Mouse (Mus musculus) stomach, postnatal 0 days (tissue): ENCODE data around the gene Caly. TPM values are rescaled to one million over a fixed set of nuclear protein-coding genes. Genes with fewer than 3 reads are reported as not detected.

Experiments used
- ATAC-seq: fragments of 200-750 bp; cut with Nextera tagmentation; 2 replicates; pipeline ENCODE4 v1.8.0; 2017; ENCODE audit not compliant: low FRiP score, low TSS enrichment
- DNase-seq: peaks from one replicate; pipeline ENCODE4 v3.0.0-alpha.2; 2016; ENCODE audit warnings: low spot score
- H3K27ac ChIP-seq: fragments of 300-500 bp; sonication (generic); replicated peaks from 2 replicates; pipeline ENCODE4 v1.5.1; 2014; ENCODE audit warnings: mild to moderate bottlenecking, control low read depth
- H3K27me3 ChIP-seq: fragments of 300-500 bp; sonication (generic); 2 replicates; pipeline ENCODE4 v1.6.1; 2014; ENCODE audit warnings: low read length; ENCODE audit not compliant: control insufficient read depth, insufficient read depth
- H3K36me3 ChIP-seq: fragments of 300-500 bp; sonication (generic); 2 replicates; pipeline ENCODE4 v1.6.1; 2014; ENCODE audit warnings: low read length, mixed read lengths; ENCODE audit not compliant: control insufficient read depth, insufficient read depth
- H3K4me1 ChIP-seq: fragments of 300-500 bp; sonication (generic); replicated peaks from 2 replicates; pipeline ENCODE4 v1.6.1; 2014; ENCODE audit warnings: antibody characterized with exemption; ENCODE audit not compliant: control insufficient read depth, insufficient read depth
- H3K4me2 ChIP-seq: fragments of 300-500 bp; sonication (generic); replicated peaks from 2 replicates; pipeline ENCODE4 v1.6.1; 2014; ENCODE audit warnings: low read depth, mild to moderate bottlenecking, control low read depth, moderate library complexity
- H3K4me3 ChIP-seq: fragments of 300-500 bp; sonication (generic); 2 replicates; pipeline ENCODE4 v1.5.1; 2014; ENCODE audit warnings: low read depth, low read length, control low read depth
- H3K9ac ChIP-seq: fragments of 300-500 bp; sonication (generic); 2 replicates; pipeline ENCODE4 v1.6.1; 2014; ENCODE audit warnings: mild to moderate bottlenecking, low read length, control low read depth, mixed read lengths
- H3K9me3 ChIP-seq: fragments of 300-500 bp; sonication (generic); 2 replicates; pipeline ENCODE4 v1.6.1; 2016; ENCODE audit warnings: low read length; ENCODE audit not compliant: control insufficient read depth
- CTCF ChIP-seq: IDR thresholded peaks from 2 replicates; pipeline ENCODE4 v1.5.1; 2016; ENCODE audit warnings: antibody characterized with exemption, low read depth, mild to moderate bottlenecking, moderate library complexity
- EP300 ChIP-seq: optimal IDR thresholded peaks from 2 replicates; pipeline ENCODE3; 2016; ENCODE audit warnings: antibody characterized with exemption
- WGBS: fragments of 180-500 bp; shearing (Covaris S2); extraction: QIAGEN DNeasy Blood & Tissue Kit; methylation state at CpG from one replicate; pipeline ENCODE4 v1.1.7; 2014; 5-methylcytosine and 5-hydroxymethylcytosine counted together
- polyA plus RNA-seq: library from polyadenylated mRNA; unstranded; fragments of >200 nt; fragmentation: Nextera tagmentation; extraction: Ambion mirVana; gene quantifications from 2 replicates; pipeline ENCODE4 v1.2.1, GENCODE M21; 2015

The Caly gene
- polyA plus RNA-seq, 1 experiment from 2014 or later: 4.5 TPM

GRCm38 (mm10) chr7:140122765-140123164, 40.4 kb upstream of the Caly start:
- WGBS: 21% methylated on average over 4 of the region's 4 CpGs
- no peak overlapping the region for H3K4me2 ChIP-seq

GRCm38 (mm10) chr7:140121338-140121910, 39.1 kb upstream of the Caly start:
- Histone ChIP-seq H3K9me3 (no peaks in the 10 kb centered on the region), H3K27me3 (no peaks in the 10 kb centered on the region), H3K4me2 (no peak overlapping the region), H3K4me3 (no peak overlapping the region), H3K9ac (no peak overlapping the region), H3K27ac (0 out of 2 replicates have a peak overlapping the region, but pooled peaks have one; percentile 45), H3K36me3 (no peaks in the 10 kb centered on the region), H3K4me1 (no peaks in the 10 kb centered on the region)
- TF ChIP-seq CTCF: no peak
- TF ChIP-seq EP300: no peak
- ATAC-seq: peak; percentile 81
- 57% methylated on average over 11 of the region's 13 CpGs for WGBS
- DNase-seq: peak; percentile 74

More at GRCm38 (mm10) chr7:140122765-140123164, 40.4 kb upstream of the Caly start:
- peak; percentile 57 for DNase-seq
- ATAC-seq: no peak
- H3K36me3 ChIP-seq: no peaks in the 10 kb centered on the region
- peaks cover 3% of the 10 kb centered on the region; the same call in 1 of the 2 replicates for H3K4me1 ChIP-seq
- no peak overlapping the region for H3K4me3 ChIP-seq
- H3K27me3 ChIP-seq: no peaks in the 10 kb centered on the region
- H3K9me3 ChIP-seq: no peaks in the 10 kb centered on the region
- no peak overlapping the region for H3K9ac ChIP-seq
- TF ChIP-seq EP300 (no peak), CTCF (no peak)
- H3K27ac ChIP-seq: peak overlapping the region; percentile 9; the same call in 1 of the 2 replicates

- Histone ChIP-seq H3K27me3 (no peaks in the 10 kb centered on the region), H3K27ac (no peak overlapping the region), H3K9ac (no peak overlapping the region), H3K9me3 (no peaks in the 10 kb centered on the region), H3K4me3 (no peak overlapping the region), H3K36me3 (no peaks in the 10 kb centered on the region), H3K4me2 (no peak overlapping the region), H3K4me1 (no peaks in the 10 kb centered on the region)
- ATAC-seq: no peak
- no peak for DNase-seq
- TF ChIP-seq CTCF (no peak), EP300 (no peak)
- WGBS: 83% methylated on average over 2 of the region's 2 CpGs
These were observed 38.1 kb upstream of the Caly start for GRCm38 (mm10) chr7:140120484-140120883.

- DNase-seq (peak; percentile 95), ATAC-seq (peak; percentile 96)
- Histone ChIP-seq H3K36me3 (peaks cover 9% of the 10 kb centered on the region; the same call in 1 of the 2 replicates), H3K27me3 (no peaks in the 10 kb centered on the region), H3K4me3 (peak within 1 kb of the TSS; percentile 81), H3K4me2 (peak within 1 kb of the TSS; percentile 88), H3K9me3 (no peaks in the 10 kb centered on the region), H3K9ac (peak within 1 kb of the TSS; percentile 82), H3K4me1 (no peaks in the 10 kb centered on the region), H3K27ac (peak within 1 kb of the TSS; percentile 94)
- 3% methylated on average over 28 of the region's 28 CpGs for WGBS
- TF ChIP-seq EP300 (no peak), CTCF (no peak; the same call in 1 of the 2 replicates)
These were observed 34.1 kb upstream of the Caly start, which contains the start of gene Echs1 for GRCm38 (mm10) chr7:140116329-140117054. TSS of gene Echs1 (minus strand) at chr7:140116476.

- Histone ChIP-seq H3K9me3 (no peaks in the 10 kb centered on the region), H3K4me2 (peak within 1 kb of the TSS; percentile 88), H3K4me1 (no peaks in the 10 kb centered on the region), H3K9ac (peak within 1 kb of the TSS; percentile 82), H3K36me3 (peaks cover 11% of the 10 kb centered on the region), H3K27ac (peak within 1 kb of the TSS; percentile 94), H3K4me3 (peak within 1 kb of the TSS; percentile 81), H3K27me3 (no peaks in the 10 kb centered on the region)
- TF ChIP-seq EP300: no peak
- peak; percentile 35; the same call in 1 of the 2 replicates for TF ChIP-seq CTCF
- ATAC-seq: peak; percentile 79
- peak; percentile 72 for DNase-seq
- under 1% methylated on average over 23 of the region's 23 CpGs for WGBS
These were observed 33.4 kb upstream of the Caly start, which contains the start of gene Paox for GRCm38 (mm10) chr7:140115583-140116328. TSS of gene Paox (plus strand) at chr7:140115799.
